Mouse (Mus musculus): ENCODE results near the gene Skida1. TPM values are rescaled to one million over a fixed set of nuclear protein-coding genes. Genes with fewer than 3 reads are reported as not detected.
"Not testable (repeated sequence)": the region's sequence is repeated elsewhere in the genome, so short reads cannot be mapped to it uniquely, and the experiment has no call there.

The Skida1 gene
- 10.3 and 11.8 TPM in 2 replicates for polyA plus RNA-seq (2015; fragmentation: Nextera tagmentation; extraction: Ambion mirVana)

DNA sequence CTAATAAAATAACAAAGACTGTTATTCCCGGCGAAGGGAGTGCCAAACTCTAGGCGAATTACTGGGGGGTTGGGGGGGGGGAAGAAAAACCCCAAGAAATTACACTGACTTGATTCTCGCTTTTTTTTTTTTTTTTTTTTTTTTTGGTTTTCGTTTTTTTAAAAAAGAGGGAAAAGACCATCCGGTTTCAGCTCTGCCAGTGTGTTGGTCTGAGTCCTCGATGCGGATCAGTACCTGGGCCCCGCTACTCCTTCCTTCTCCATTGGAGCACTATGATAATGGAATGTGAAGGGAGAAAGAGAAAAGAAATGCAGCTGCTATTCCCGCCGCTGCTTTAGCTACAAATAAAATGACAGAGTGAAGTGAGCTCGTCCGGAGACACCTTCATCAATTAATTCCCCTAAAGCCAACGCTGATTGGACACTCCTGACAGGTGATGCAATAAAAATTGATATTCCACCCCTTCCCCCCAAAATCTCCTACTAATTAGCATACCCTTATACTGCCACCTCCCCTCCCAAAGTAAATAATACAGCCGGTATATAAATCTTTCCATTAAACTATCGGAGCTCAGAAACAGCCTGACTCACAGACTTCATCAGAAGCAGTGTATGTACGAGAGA lies at the start of gene Skida1:
Gene Skida1 (minus strand): TSS at position 599 of the 623 bp plus-strand sequence.
- H3K4me1 ChIP-seq: peaks cover 31% of the 10 kb centered on the region
- WGBS: 1% methylated on average over 17 of the region's 17 CpGs
- H3K4me2 ChIP-seq: peak within 1 kb of the TSS; percentile 77
- peak within 1 kb of the TSS; percentile 77 for H3K4me3 ChIP-seq (replicated peaks)
- H3K27ac ChIP-seq: peak within 1 kb of the TSS; percentile 99
- H3K9me3 ChIP-seq (replicated peaks): no peaks in the 10 kb centered on the region
- ATAC-seq (replicated peaks; ENCODE audit: low FRiP score): peak; percentile 59
- H3K27me3 ChIP-seq: no peaks in the 10 kb centered on the region
- H3K36me3 ChIP-seq: no peaks in the 10 kb centered on the region
- H3K9ac ChIP-seq: peak within 1 kb of the TSS; percentile 95

DNA sequence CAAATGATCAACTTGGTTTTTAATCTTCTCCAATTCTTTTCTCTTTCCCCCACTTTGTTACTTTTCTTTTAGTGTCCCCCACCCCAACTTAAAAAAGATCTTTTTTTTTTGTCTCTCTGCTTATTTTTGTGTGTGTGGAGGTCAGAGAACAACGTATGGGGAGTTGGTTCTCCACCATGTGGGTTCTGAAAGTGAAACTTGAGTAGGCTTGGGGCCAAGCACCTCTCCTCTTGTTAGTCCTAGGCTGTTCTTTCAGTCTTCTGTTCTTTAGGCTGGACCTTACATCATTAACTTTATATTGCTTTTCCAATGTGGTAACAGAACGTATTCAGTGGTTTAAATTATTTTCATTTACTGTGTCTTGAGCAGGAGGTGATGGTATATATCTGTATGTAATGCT lies 47.0 kb upstream of the Skida1 start:
- Histone ChIP-seq H3K27ac (no peak overlapping the region), H3K4me1 (0 out of 2 replicates have a peak, but pooled peaks cover 4% of the 10 kb centered on the region), H3K36me3 (peaks cover 65% of the 10 kb centered on the region), H3K27me3 (no peaks in the 10 kb centered on the region), H3K9ac (no peak overlapping the region), H3K9me3 (replicated peaks) (0 out of 2 replicates have a peak, but pooled peaks cover 2% of the 10 kb centered on the region), H3K4me3 (replicated peaks) (no peak overlapping the region), H3K4me2 (no peak overlapping the region)
- ATAC-seq (replicated peaks; ENCODE audit: low FRiP score): no peak
- 38% methylated on average over 2 of the region's 2 CpGs for WGBS

DNA sequence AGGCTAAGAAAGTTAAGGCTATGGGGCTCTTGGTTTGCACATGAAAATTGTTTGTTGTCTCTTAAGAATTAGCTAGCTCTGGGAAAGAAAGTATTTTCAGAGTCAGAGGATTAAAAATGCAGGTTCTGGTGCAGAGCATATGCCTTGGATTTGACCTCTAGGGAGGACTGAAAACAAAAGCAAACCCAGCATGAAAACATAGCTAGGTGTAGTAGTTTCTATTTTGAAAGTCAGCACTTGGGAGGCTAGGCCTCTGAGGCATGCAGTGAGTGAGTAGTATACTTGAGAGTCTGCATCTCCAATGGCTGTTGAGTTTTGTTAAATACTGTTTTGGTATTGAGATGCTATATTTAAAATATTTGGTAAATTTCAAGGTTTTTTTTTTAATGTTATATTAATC lies 45.5 kb upstream of the Skida1 start:
- Histone ChIP-seq H3K27me3 (no peaks in the 10 kb centered on the region), H3K4me3 (replicated peaks) (no peak overlapping the region), H3K27ac (no peak overlapping the region), H3K9me3 (replicated peaks) (no peaks in the 10 kb centered on the region), H3K4me2 (no peak overlapping the region), H3K4me1 (0 out of 2 replicates have a peak, but pooled peaks cover 4% of the 10 kb centered on the region), H3K9ac (no peak overlapping the region), H3K36me3 (peaks cover 66% of the 10 kb centered on the region)
- no peak for ATAC-seq (replicated peaks; ENCODE audit: low FRiP score)

DNA sequence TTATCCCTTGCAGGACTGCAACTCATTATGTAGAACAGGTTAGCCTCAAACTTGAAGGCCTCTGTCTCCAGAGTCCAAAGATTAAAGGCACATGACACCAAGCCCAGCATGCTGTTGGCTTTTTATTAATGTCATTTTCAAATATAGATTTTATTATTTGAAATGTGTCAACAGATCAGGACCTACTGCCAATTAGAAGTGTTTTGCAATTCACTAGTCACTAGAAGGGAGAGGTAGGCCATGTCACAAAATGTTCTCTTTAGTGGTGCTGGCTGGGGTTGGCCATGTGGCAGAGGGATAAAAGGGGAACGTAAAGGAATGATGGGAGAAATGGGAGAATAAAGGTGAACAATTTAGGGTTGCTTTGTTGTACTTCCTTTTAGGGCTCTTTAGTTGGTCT lies 45.0 kb upstream of the Skida1 start:
- H3K36me3 ChIP-seq: peaks cover 66% of the 10 kb centered on the region
- no peak overlapping the region for H3K4me2 ChIP-seq
- ATAC-seq (replicated peaks; ENCODE audit: low FRiP score): no peak
- no peaks in the 10 kb centered on the region for H3K9me3 ChIP-seq (replicated peaks)
- H3K27ac ChIP-seq: no peak overlapping the region
- WGBS: 93% methylated on average over 1 of the region's 1 CpGs
- no peak overlapping the region for H3K4me3 ChIP-seq (replicated peaks)
- H3K27me3 ChIP-seq: no peaks in the 10 kb centered on the region
- H3K9ac ChIP-seq: no peak overlapping the region
- 0 out of 2 replicates have a peak, but pooled peaks cover 4% of the 10 kb centered on the region for H3K4me1 ChIP-seq

DNA sequence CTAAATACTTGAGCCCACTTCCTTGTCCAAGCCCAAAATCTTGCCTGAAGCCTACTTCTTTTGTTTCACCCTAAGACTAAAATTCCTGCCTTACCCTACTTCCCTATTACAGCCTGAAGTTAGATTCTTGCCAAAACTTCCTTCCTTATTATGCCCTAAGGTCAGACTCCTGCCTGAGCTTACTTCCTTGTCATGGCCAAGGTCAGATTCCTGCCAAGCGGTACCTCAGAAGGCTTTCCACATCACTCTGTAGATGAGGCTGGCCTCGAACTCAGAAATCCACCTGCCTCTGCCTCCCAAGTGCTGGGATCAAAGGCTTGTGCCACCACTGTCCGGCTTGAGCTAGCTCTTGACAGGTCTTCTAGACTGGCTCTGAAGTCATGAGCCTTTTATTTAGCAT lies 38.8 kb upstream of the Skida1 start:
- not testable (repeated sequence) for H3K4me3 ChIP-seq (replicated peaks); H3K27me3 ChIP-seq; H3K9me3 ChIP-seq (replicated peaks); H3K27ac ChIP-seq; H3K4me1 ChIP-seq; ATAC-seq (replicated peaks; ENCODE audit: low FRiP score); H3K4me2 ChIP-seq; H3K9ac ChIP-seq
- peaks cover 83% of the 10 kb centered on the region for H3K36me3 ChIP-seq
- WGBS: 96% methylated on average over 3 of the region's 3 CpGs

DNA sequence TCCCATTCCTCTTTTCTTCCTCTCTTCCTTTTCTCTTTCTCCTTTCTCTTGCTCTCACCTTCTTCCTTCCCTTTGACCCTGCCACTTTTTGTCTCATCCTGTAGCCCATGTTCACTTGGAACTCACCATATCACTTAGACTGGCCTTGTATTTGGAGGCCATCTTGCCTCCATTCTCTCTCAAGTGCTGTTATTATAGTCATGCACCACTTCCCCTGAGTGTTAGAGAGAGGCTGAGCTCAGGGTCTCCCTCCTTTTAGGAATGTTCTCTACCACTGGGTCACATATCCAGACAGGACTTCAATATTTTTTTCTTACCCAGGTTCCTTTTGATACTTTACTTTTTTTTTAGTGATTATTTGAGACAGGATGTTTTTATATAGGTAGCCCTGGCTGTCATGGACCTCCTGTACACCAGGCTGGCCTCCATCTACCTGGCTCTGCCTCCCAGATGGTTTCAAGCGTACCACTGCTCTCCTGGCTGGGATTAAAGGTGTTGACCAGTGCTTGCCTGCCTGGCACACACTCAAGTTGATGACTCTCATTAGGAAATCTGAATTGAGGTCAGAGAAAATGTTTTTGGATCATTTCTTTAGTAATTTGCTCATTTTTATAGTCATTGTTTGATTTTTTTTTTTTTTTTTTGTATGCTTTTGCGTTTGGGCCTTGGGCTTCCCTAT lies 31.5 kb upstream of the Skida1 start:
- no peak overlapping the region for H3K4me2 ChIP-seq
- 86% methylated on average over 2 of the region's 2 CpGs for WGBS
- no peaks in the 10 kb centered on the region for H3K4me1 ChIP-seq
- H3K9ac ChIP-seq: no peak overlapping the region
- H3K27ac ChIP-seq: 0 out of 2 replicates have a peak overlapping the region, but pooled peaks have one; percentile 32
- H3K9me3 ChIP-seq (replicated peaks): no peaks in the 10 kb centered on the region
- ATAC-seq (replicated peaks; ENCODE audit: low FRiP score): no peak
- H3K27me3 ChIP-seq: no peaks in the 10 kb centered on the region
- no peak overlapping the region for H3K4me3 ChIP-seq (replicated peaks)
- peaks cover 82% of the 10 kb centered on the region for H3K36me3 ChIP-seq

DNA sequence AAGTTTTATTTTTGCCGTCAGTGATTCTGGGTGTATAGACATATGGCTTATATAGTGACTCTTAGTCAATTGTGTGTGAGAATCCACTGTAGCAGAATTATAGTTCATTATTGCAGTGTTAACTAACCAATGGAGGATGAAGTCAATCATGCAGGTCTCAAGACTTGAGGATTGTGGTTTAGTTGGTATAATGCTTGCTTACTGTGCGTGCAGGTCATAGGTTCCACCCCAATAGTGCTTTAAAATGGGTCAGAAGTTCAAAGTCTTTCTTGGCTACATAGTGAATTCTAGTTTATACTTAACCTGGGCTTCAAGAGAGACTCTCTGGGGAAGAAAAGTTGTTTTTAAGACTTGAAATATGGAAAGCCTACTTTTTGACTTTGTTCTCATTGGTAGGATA lies 23.1 kb upstream of the Skida1 start:
- no peaks in the 10 kb centered on the region for H3K9me3 ChIP-seq (replicated peaks)
- H3K4me2 ChIP-seq: no peak overlapping the region
- H3K27ac ChIP-seq: no peak overlapping the region
- peaks cover 3% of the 10 kb centered on the region; the same call in 1 of the 2 replicates for H3K4me1 ChIP-seq
- H3K9ac ChIP-seq: no peak overlapping the region
- 81% methylated on average over 2 of the region's 2 CpGs for WGBS
- 0 out of 2 replicates have a peak, but pooled peaks have one; percentile 22 for ATAC-seq (replicated peaks; ENCODE audit: low FRiP score)
- H3K36me3 ChIP-seq: peaks cover 65% of the 10 kb centered on the region
- no peak overlapping the region for H3K4me3 ChIP-seq (replicated peaks)
- H3K27me3 ChIP-seq: no peaks in the 10 kb centered on the region

DNA sequence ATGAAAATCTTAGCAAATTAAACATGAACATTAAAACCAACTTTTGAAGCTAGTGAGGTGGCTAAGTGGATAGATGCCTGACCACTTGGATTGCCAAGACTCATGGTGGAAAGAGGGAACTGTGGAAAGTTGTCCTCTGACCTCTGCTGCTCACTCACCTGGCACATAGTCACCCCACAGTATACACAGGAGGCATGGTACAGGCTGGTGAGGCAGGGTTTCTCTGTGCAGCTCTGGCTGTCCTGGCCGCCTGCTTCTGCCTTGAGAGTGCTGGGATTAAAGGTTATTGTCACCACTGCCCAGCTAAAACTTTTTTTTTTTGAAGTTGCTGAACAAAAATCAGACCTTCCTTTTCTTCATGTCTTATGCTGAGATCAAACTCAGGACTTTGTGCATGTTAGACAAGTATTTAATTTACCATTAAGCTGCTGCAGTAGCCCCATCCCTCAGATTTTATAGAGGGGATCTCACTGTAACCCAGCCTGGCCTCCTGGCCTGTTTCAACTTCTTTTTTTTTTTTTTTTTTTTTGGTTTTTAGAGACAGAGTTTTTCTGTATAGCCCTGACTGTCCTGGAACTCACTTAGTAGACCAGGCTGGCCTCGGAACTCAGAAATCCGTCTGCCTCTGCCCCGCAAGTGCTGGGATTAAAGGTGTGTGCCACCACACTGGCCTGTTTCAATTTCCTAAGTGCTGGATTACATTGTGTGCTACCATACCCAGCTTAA lies 19.4 kb upstream of the Skida1 start:
- no peak overlapping the region for H3K4me3 ChIP-seq (replicated peaks)
- no peaks in the 10 kb centered on the region for H3K9me3 ChIP-seq (replicated peaks)
- ATAC-seq (replicated peaks; ENCODE audit: low FRiP score): no peak
- H3K27me3 ChIP-seq: no peaks in the 10 kb centered on the region
- peaks cover 33% of the 10 kb centered on the region for H3K36me3 ChIP-seq
- WGBS: 88% methylated on average over 4 of the region's 4 CpGs
- H3K4me1 ChIP-seq: peaks cover 15% of the 10 kb centered on the region
- H3K4me2 ChIP-seq: no peak overlapping the region
- no peak overlapping the region for H3K27ac ChIP-seq
- H3K9ac ChIP-seq: no peak overlapping the region

DNA sequence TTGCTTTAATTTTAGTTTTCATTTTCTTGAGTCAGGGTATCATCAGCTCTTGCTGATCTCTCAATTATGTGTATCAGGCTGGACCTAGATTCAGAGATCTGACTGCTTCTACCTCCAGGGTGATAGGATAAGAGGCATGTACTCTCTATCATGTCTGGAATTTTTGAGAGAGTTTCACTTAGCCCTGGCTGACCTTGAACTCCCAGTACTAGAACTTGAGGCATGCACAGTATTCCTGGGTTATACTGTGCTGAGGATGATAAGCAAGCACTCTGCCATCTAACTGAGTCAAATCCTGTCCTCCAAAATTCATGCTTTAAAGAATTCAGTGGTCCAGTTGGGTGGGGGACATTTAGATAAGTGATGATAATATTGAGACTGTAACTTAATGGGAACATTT lies 17.6 kb upstream of the Skida1 start:
- no peak for ATAC-seq (replicated peaks; ENCODE audit: low FRiP score)
- Histone ChIP-seq H3K27ac (no peak overlapping the region), H3K4me3 (replicated peaks) (peak overlapping the region; percentile 84; the same call in 1 of the 2 replicates), H3K9me3 (replicated peaks) (no peaks in the 10 kb centered on the region), H3K4me1 (peaks cover 15% of the 10 kb centered on the region), H3K4me2 (peak overlapping the region; percentile 70), H3K36me3 (peaks cover 22% of the 10 kb centered on the region), H3K9ac (no peak overlapping the region), H3K27me3 (no peaks in the 10 kb centered on the region)

DNA sequence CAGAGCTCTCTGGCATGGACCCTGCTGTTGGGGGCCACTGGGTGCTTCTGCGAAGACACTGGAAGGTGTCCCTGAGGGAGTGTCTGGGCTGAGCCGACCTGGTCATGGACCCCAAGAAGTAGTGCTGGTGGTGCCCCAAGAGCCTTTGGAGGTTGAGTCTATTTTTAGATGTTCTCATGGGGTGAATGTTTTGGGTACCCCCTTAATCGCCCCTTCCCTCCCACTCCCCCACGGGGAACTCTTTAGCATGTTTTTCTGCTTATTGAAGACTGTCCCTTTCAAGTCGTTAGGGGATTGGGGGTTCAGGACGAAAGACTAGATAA lies 16.8 kb upstream of the Skida1 start:
- Histone ChIP-seq H3K4me2 (peak overlapping the region; percentile 70), H3K36me3 (peaks cover 17% of the 10 kb centered on the region), H3K9ac (peak overlapping the region; percentile 97), H3K4me1 (peaks cover 15% of the 10 kb centered on the region), H3K27me3 (no peaks in the 10 kb centered on the region), H3K9me3 (replicated peaks) (no peaks in the 10 kb centered on the region), H3K27ac (peak overlapping the region; percentile 100), H3K4me3 (replicated peaks) (peak overlapping the region; percentile 84)
- no peak for ATAC-seq (replicated peaks; ENCODE audit: low FRiP score)
- 9% methylated on average over 6 of the region's 6 CpGs for WGBS

DNA sequence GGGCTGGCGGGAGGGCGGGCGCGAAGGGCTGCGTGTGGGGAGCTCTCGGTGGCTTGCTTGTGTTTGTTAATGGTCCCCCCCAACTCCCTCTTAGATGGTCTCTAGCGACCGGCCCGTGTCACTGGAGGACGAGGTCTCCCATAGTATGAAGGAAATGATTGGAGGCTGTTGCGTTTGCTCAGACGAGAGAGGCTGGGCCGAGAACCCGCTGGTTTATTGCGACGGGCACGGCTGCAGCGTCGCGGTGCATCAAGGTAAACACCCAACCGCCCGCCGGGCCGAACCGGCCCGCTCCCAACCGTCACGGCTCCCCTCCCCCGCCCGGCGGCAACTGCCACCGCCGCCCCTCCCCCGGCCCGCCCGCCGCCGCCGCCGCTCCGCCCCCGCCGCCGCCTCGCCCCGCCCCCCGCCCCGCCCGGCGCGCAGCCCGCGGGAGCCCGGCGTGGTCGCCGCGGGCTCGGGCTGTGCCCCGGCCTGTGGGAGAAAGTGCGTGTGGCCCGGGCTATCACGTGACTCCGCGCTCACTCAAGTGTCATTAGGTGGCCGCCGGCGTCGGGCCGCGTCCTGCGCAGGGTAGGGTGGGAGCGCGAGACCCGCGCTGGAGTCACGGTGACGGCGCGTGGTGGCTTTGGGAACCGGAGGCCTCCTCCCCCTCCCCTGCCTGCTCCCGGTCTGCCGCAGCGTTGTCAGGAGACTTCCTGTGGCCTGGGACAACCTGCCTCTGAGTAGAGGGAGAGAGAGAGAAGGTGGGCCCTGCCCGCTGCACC lies 16.3 kb upstream of the Skida1 start:
- Histone ChIP-seq H3K36me3 (peaks cover 17% of the 10 kb centered on the region), H3K27ac (peak overlapping the region; percentile 100), H3K4me3 (replicated peaks) (peak overlapping the region; percentile 84), H3K9ac (peak overlapping the region; percentile 97), H3K9me3 (replicated peaks) (no peaks in the 10 kb centered on the region), H3K4me2 (peak overlapping the region; percentile 70), H3K4me1 (peaks cover 15% of the 10 kb centered on the region), H3K27me3 (no peaks in the 10 kb centered on the region)
- WGBS: under 1% methylated on average over 68 of the region's 85 CpGs
- ATAC-seq (replicated peaks; ENCODE audit: low FRiP score): peak; percentile 75
